Mouse (Mus musculus): ENCODE results near the gene Fam171a2.

Fam171a2 gene

GRCm38 (mm10) chr11:102435754-102436470 lies 11.6 kb downstream of the Fam171a2 start:
- ATAC-seq (ENCODE audit: insufficient number of reproducible peaks, low FRiP score, low TSS enrichment), result no peak

- no peak for ATAC-seq (ENCODE audit: insufficient number of reproducible peaks, low FRiP score, low TSS enrichment)
Measured at GRCm38 (mm10) chr11:102434816-102435705, 12.4 kb downstream of the Fam171a2 start.

DNA sequence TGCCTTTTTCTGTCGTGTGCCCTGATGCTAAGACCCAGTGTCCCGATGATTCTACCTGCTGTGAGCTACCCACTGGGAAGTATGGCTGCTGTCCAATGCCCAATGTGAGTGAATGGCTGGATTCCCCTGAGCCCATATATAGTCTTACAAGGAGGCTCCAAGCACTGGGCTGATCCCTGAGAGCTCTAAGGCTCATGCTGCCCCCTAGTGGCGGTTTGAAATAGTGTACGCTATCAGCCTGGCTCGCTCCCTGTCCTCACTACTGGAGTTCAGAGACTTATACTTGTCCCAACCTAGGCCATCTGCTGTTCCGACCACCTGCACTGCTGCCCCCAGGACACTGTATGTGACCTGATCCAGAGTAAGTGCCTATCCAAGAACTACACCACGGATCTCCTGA lies 13.1 kb downstream of the Fam171a2 start:
- ATAC-seq (ENCODE audit: insufficient number of reproducible peaks, low FRiP score, low TSS enrichment), result no peak

DNA sequence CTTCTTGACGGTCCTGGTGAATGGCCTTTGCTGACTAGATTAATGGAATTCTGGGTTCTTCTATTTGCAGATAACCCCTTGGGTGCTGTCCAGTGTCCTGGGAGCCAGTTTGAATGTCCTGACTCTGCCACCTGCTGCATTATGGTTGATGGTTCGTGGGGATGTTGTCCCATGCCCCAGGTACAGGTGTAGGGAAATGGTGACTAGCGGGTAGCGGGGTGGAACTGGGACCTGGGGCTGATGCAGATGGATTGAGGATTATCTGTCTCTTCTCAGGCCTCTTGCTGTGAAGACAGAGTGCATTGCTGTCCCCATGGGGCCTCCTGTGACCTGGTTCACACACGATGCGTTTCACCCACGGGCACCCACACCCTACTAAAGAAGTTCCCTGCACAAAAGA lies 13.6 kb downstream of the Fam171a2 start:
- no peak for ATAC-seq (ENCODE audit: insufficient number of reproducible peaks, low FRiP score, low TSS enrichment)

DNA sequence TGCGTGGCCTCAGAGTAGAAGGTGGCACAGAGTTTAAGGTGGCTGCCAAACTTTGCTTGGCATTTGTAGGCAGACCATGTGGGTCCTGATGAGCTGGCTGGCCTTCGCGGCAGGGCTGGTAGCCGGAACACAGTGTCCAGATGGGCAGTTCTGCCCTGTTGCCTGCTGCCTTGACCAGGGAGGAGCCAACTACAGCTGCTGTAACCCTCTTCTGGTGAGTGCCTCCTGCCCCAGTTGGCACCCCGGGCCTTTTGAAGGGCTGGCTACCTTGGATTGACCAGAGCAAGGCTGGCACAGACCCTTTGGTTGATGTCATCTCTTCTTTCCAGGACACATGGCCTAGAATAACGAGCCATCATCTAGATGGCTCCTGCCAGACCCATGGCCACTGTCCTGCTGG lies 14.6 kb downstream of the Fam171a2 start:
- ATAC-seq (ENCODE audit: insufficient number of reproducible peaks, low FRiP score, low TSS enrichment), result no peak

DNA sequence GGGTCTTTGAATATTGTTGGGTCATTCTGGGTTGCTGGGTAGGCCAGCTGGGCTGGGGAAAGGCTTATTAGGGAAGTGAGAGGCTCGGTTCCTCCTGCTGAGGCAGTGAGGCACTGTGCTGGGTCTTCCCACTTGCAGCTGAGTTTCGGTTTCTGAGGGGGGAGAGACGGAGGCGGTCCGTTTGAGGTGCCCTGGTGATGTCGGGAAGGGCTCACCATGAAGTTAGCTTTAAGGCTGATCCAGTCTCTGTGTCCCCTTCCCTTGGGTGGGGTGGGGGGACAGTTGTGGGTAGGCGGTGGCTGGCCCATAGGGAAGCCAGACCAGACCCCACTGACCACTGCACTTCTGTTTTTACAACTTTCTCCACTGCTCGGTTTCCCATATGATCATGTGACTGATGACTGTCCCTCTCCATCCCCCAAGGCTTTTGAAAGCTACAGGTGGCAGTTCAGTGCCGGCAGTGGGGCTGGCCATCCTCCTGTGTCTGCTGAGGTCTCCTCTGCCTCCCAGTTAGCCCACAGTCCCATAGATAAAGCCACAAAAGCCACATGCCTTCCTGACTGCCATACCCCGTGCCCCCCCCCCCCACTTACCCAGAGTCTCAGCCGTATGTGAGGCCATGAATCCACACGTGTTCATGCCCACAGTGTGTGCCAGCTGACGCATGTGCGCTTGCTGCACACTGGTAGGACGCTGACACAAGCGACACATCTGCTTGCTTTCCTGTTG lies 15.2 kb downstream of the Fam171a2 start:
- ATAC-seq (ENCODE audit: insufficient number of reproducible peaks, low FRiP score, low TSS enrichment), result no peak

DNA sequence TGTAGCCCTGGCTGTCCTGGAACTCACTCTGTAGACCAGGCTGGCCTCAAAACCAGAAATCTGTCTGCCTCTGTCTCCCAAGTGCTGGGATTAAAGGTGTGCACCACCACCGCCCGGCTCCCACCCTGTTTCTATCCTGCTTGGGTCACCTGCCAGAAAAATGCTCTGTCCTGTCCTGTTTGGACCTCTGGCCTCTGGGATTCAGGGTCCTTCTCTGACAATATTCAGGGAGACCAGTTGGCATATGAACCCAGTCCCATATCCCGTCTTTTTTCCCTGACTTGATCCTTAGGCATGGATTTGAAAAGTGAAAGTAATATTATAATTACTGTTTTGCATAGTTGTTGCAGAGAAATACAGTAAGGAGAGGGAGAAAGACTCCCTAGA lies 15.8 kb downstream of the Fam171a2 start:
- no peak for ATAC-seq (ENCODE audit: insufficient number of reproducible peaks, low FRiP score, low TSS enrichment)

- no peak for ATAC-seq (ENCODE audit: insufficient number of reproducible peaks, low FRiP score, low TSS enrichment)
Measured at GRCm38 (mm10) chr11:102431018-102431645, 16.4 kb downstream of the Fam171a2 start.

DNA sequence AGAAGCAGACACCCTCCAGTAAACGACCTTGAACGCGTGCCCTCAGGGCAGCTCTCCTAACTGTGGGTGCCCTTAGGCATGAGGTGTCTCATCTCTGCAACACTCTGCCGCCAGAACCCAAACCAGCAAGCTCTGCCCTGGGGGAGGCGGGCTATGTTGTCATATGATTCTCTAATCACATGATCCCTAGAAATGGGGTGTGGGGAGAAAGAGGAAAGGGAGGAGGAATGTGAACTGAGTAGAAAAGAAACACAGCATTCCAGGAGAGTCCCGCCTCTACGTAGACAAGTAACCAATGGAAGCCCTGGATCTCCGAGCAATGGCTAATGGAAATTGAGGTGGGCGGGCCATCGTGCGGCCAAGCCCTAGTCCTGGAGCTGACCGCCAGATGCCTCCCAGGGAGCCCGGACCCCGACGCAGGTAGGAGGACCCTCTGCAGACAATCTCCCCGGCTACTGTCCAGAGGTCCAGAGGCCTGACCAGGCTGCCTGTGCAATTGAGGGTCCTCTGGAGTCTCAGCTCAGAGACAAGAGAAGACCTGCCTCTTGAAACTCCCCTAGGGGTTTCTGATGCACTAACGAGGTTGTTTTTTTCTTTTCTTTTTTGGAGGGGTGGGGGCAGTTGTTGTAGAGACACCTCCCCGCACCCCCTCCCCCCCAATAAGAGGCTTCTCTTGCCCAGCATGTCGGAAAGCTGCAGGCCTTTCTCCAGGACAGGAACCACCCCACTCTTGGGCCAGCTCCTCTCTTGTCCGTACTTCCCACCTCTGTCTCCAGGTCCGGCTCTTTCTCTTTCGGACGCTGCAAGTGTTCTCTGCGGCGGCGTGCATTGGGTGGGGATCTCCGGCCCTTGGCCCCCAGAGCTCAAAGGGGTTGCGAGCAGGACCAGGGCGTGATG lies 17.1 kb downstream of the Fam171a2 start, which contains the start of gene Grn:
Grn (plus strand) TSS at position 195 of the 897 bp plus-strand sequence.
- peak; percentile 83 for ATAC-seq (ENCODE audit: insufficient number of reproducible peaks, low FRiP score, low TSS enrichment)

DNA sequence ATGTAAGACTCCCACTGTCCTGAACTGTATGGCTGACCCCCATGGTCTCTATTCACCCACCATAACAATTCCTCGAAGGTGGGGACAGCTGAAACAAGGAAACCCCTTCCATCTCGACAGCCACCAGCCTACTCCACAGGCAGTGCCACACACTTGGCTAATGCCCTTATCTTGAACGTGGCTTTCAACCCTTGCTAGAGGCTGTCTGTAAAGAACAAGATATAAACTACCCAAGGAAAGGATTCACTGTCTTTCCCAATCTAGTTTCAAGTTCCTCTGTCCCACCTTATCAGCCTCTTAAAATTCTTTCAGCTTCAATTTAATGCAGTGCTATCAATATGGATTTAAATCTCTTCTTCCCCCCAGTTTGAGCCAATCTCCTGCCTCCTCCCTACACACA lies 17.9 kb downstream of the Fam171a2 start:
- no peak for ATAC-seq (ENCODE audit: insufficient number of reproducible peaks, low FRiP score, low TSS enrichment)

GRCm38 (mm10) chr11:102428981-102429540 lies 18.4 kb downstream of the Fam171a2 start:
- no peak for ATAC-seq (ENCODE audit: insufficient number of reproducible peaks, low FRiP score, low TSS enrichment)

- no peak for ATAC-seq (ENCODE audit: insufficient number of reproducible peaks, low FRiP score, low TSS enrichment)
Measured at GRCm38 (mm10) chr11:102425555-102426316, 21.7 kb downstream of the Fam171a2 start.

GRCm38 (mm10) chr11:102424666-102425065 lies 22.8 kb downstream of the Fam171a2 start:
- ATAC-seq (ENCODE audit: insufficient number of reproducible peaks, low FRiP score, low TSS enrichment), result no peak

GRCm38 (mm10) chr11:102421559-102421958 lies 25.9 kb downstream of the Fam171a2 start:
- no peak for ATAC-seq (ENCODE audit: insufficient number of reproducible peaks, low FRiP score, low TSS enrichment)

- ATAC-seq (ENCODE audit: insufficient number of reproducible peaks, low FRiP score, low TSS enrichment), result no peak
Measured at GRCm38 (mm10) chr11:102418887-102419286, 28.6 kb downstream of the Fam171a2 start.

- ATAC-seq (ENCODE audit: insufficient number of reproducible peaks, low FRiP score, low TSS enrichment), result no peak
Measured at GRCm38 (mm10) chr11:102417160-102417559, 30.3 kb downstream of the Fam171a2 start.

GRCm38 (mm10) chr11:102415034-102415802 lies 32.3 kb downstream of the Fam171a2 start:
- ATAC-seq (ENCODE audit: insufficient number of reproducible peaks, low FRiP score, low TSS enrichment), result no peak

- ATAC-seq (ENCODE audit: insufficient number of reproducible peaks, low FRiP score, low TSS enrichment), result no peak
Measured at GRCm38 (mm10) chr11:102413059-102413458, 34.4 kb downstream of the Fam171a2 start.
